Mouse (Mus musculus) spleen, postnatal 36 days (tissue): ENCODE measurements around the gene Hras.

Source experiments
- DNase-seq, 2 experiments: peaks; one replicate each; pipeline ENCODE4 v3.0.0; 2022; ENCODE audit warnings: low spot score in 2 of 2, mixed read lengths in 1 of 2

Gene Hras

GRCm38 (mm10) chr7:141214310-141214709 is 20.5 kb upstream of the Hras start:
- no peak for DNase-seq

GRCm38 (mm10) chr7:141213605-141214235 is 19.9 kb upstream of the Hras start, which contains the start of gene Lmntd2:
Lmntd2 (minus strand) TSS chr7:141214080.
- no peak for DNase-seq

GRCm38 (mm10) chr7:141213133-141213532 is 19.3 kb upstream of the Hras start:
- DNase-seq = no peak

- DNase-seq = no peak
Observed at GRCm38 (mm10) chr7:141210606-141211131, 16.9 kb upstream of the Hras start.

GRCm38 (mm10) chr7:141210137-141210536 is 16.3 kb upstream of the Hras start:
- DNase-seq = no peak

GRCm38 (mm10) chr7:141209526-141209925 is 15.7 kb upstream of the Hras start:
- DNase-seq = peak; percentile 33 to 64

GRCm38 (mm10) chr7:141206182-141206937 is 12.6 kb upstream of the Hras start:
- no peak for DNase-seq

- no peak for DNase-seq
Observed at GRCm38 (mm10) chr7:141205504-141205903, 11.7 kb upstream of the Hras start.

GRCm38 (mm10) chr7:141204546-141204945 is 10.7 kb upstream of the Hras start:
- DNase-seq = no peak

- DNase-seq = no peak
Observed at GRCm38 (mm10) chr7:141198121-141198520, 4.3 kb upstream of the Hras start.

- DNase-seq = no peak
Observed at GRCm38 (mm10) chr7:141196619-141197282, 2.9 kb upstream of the Hras start.

GRCm38 (mm10) chr7:141195754-141196153 is 1.9 kb upstream of the Hras start:
- DNase-seq = no peak

- peak; percentile 95 to 97 for DNase-seq
Observed at GRCm38 (mm10) chr7:141194830-141195229, 1.0 kb upstream of the Hras start.

- DNase-seq = no peak
Observed at GRCm38 (mm10) chr7:141194409-141194808, 604 bp upstream of the Hras start.

- peak in 1 of 2 experiments; percentile 31 for DNase-seq
Observed at GRCm38 (mm10) chr7:141193348-141193856, 403 bp downstream of the Hras start.

- no peak for DNase-seq
Observed at GRCm38 (mm10) chr7:141192776-141193347, 943 bp downstream of the Hras start.

GRCm38 (mm10) chr7:141191796-141192685 is 1.8 kb downstream of the Hras start:
- no peak for DNase-seq

- DNase-seq = no peak
Observed at GRCm38 (mm10) chr7:141191036-141191435, 2.8 kb downstream of the Hras start.

- no peak for DNase-seq
Observed at GRCm38 (mm10) chr7:141190220-141190619, 3.6 kb downstream of the Hras start.

GRCm38 (mm10) chr7:141188733-141189132 is 5.1 kb downstream of the Hras start:
- DNase-seq = no peak

GRCm38 (mm10) chr7:141188194-141188593 is 5.6 kb downstream of the Hras start:
- DNase-seq = no peak
